Comparison of ENCODE assay signal across 16 mouse cellular contexts in genomic region chr4:52060031-52060430, GRCm38 (mm10).
"Had no signal": no experiment of that assay in that cellular context is flagged by ENCODE, and none has a peak within 500 bp of the region (broad histone marks: within the 10 kb centered on the region; RNA-seq: fewer than 3 reads in every experiment).

No protein-coding gene starts in this region.

- DNase-seq: retina, postnatal 1 day; right cerebral cortex, adult 18-20 months; right cerebral cortex, postnatal 14 days; right cerebral cortex, postnatal 25 days; right cerebral cortex, postnatal 4 days; spleen, adult 18-20 months; thymus, adult 18-20 months; thymus, adult 2 months; thymus, postnatal 14 days; thymus, postnatal 25 days; thymus, postnatal 36 days; thymus, postnatal 4 days had no signal

- H3K4me3 ChIP-seq: neural tube, embryonic 13.5 days; neural tube, embryonic 15.5 days; stomach, embryonic 15.5 days had no signal

- H3K27ac ChIP-seq: neural tube, embryonic 13.5 days; neural tube, embryonic 15.5 days; stomach, embryonic 15.5 days; stomach, postnatal 0 days had no signal
